Mouse (Mus musculus): ENCODE data around the gene Sema4g. TPM values are rescaled to one million over a fixed set of nuclear protein-coding genes. Genes with fewer than 3 reads are reported as not detected.

The Sema4g gene
- total RNA-seq, 4 experiments from 2014 or later: 4.3 to 14.9 (median 10.2) TPM

- no peak for DNase-seq
Observed at GRCm38 (mm10) chr19:45049523-45049922, 60.6 kb downstream of the Sema4g start.

Other genes starting within 250 kb of the Sema4g start
- not detected for gene Pax2, start 233.1 kb upstream of the Sema4g start, total RNA-seq (2022)
- 10 to 100 TPM; 22.6 to 40.9 (median 30.5) TPM for gene Slf2, start 58.0 kb upstream of the Sema4g start, total RNA-seq (2022)
- 10 to 100 TPM; 34.8 to 40.2 (median 37.5) TPM for gene Twnk, start 16.6 kb downstream of the Sema4g start, total RNA-seq (2022)
- 10 to 100 TPM; 44.2 to 57.9 (median 48.4) TPM for gene Mrpl43, start 17.3 kb downstream of the Sema4g start, total RNA-seq (2022)
- gene Lzts2, start 25.3 kb downstream of the Sema4g start, total RNA-seq (2022): 100 to 1,000 TPM; 100 to 121 (median 110) TPM
- gene Pdzd7, start 56.6 kb downstream of the Sema4g start, total RNA-seq (2022): under 1 TPM; 0.12 to 1.00 (median 0.56) TPM
- 10 to 100 TPM; 53.1 to 96.1 (median 73.9) TPM for gene Sfxn3, start 58.4 kb downstream of the Sema4g start, total RNA-seq (2022)
- 10 to 100 TPM in 2 of 4 experiments, 1 to 10 TPM in 2; 6.2 to 13.8 (median 9.5) TPM for gene Kazald1, start 86.1 kb downstream of the Sema4g start, total RNA-seq (2022)
- not detected for gene Tlx1, start 161.6 kb downstream of the Sema4g start, total RNA-seq (2022)
- gene Lbx1, start 246.7 kb downstream of the Sema4g start, total RNA-seq (2022): not detected

Measured in adrenal gland, adult 8-10 months (tissue).